Mouse (Mus musculus) liver, embryonic 16.5 days (tissue): ENCODE measurements around the gene R3hdm2. TPM values are rescaled to one million over a fixed set of nuclear protein-coding genes. Genes with fewer than 3 reads are reported as not detected.

Experiments
- ATAC-seq: fragments of 200-750 bp; cut with Nextera tagmentation; 2 replicates; pipeline ENCODE4 v1.8.0; 2017; ENCODE audit warnings: low read depth, mild to moderate bottlenecking, moderate number of reproducible peaks, moderate library complexity
- H3K27ac ChIP-seq: fragments of 300-500 bp; sonication (generic); 2 replicates; pipeline ENCODE4 v1.5.1; 2014; ENCODE audit warnings: mild to moderate bottlenecking, low read length
- H3K27me3 ChIP-seq: fragments of 300-500 bp; sonication (generic); 2 replicates; pipeline ENCODE4 v1.6.1; 2014; ENCODE audit warnings: low read depth, low read length, mixed read lengths; ENCODE audit not compliant: control insufficient read depth, insufficient read depth
- H3K36me3 ChIP-seq: fragments of 300-500 bp; sonication (generic); 2 replicates; pipeline ENCODE4 v1.6.1; 2014; ENCODE audit warnings: mild to moderate bottlenecking; ENCODE audit not compliant: control insufficient read depth, insufficient read depth
- H3K4me1 ChIP-seq: fragments of 300-500 bp; sonication (generic); 2 replicates; pipeline ENCODE4 v1.6.1; 2014; ENCODE audit warnings: low read depth, low read length, mixed read lengths; ENCODE audit not compliant: control insufficient read depth
- H3K4me2 ChIP-seq: fragments of 300-500 bp; sonication (generic); 2 replicates; pipeline ENCODE4 v1.6.1; 2014; ENCODE audit warnings: low read depth, low read length, mixed read lengths
- H3K4me3 ChIP-seq: fragments of 300-500 bp; sonication (generic); 2 replicates; pipeline ENCODE4 v1.5.1; 2014; ENCODE audit warnings: low read depth, mild to moderate bottlenecking, low read length
- H3K9ac ChIP-seq: fragments of 300-500 bp; sonication (generic); 2 replicates; pipeline ENCODE4 v1.6.1; 2014; ENCODE audit warnings: low read depth, low read length
- H3K9me3 ChIP-seq: fragments of 300-500 bp; sonication (generic); replicated peaks from 2 replicates; pipeline ENCODE4 v1.6.1; 2016; ENCODE audit warnings: low read length; ENCODE audit not compliant: control insufficient read depth
- WGBS: fragments of 180-500 bp; shearing (Covaris S2); extraction: QIAGEN DNeasy Blood & Tissue Kit; methylation state at CpG from one replicate; pipeline ENCODE4 v1.1.7; 2014; ENCODE audit not compliant: insufficient replicate concordance; 5-methylcytosine and 5-hydroxymethylcytosine counted together
- polyA plus RNA-seq: library from polyadenylated mRNA; unstranded; fragments of >200 nt; fragmentation: Nextera tagmentation; extraction: Ambion mirVana; gene quantifications from 2 replicates; pipeline ENCODE4 v1.2.1, GENCODE M21; 2015

R3hdm2 gene
- polyA plus RNA-seq, 1 experiment from 2014 or later: 13.3 TPM

DNA sequence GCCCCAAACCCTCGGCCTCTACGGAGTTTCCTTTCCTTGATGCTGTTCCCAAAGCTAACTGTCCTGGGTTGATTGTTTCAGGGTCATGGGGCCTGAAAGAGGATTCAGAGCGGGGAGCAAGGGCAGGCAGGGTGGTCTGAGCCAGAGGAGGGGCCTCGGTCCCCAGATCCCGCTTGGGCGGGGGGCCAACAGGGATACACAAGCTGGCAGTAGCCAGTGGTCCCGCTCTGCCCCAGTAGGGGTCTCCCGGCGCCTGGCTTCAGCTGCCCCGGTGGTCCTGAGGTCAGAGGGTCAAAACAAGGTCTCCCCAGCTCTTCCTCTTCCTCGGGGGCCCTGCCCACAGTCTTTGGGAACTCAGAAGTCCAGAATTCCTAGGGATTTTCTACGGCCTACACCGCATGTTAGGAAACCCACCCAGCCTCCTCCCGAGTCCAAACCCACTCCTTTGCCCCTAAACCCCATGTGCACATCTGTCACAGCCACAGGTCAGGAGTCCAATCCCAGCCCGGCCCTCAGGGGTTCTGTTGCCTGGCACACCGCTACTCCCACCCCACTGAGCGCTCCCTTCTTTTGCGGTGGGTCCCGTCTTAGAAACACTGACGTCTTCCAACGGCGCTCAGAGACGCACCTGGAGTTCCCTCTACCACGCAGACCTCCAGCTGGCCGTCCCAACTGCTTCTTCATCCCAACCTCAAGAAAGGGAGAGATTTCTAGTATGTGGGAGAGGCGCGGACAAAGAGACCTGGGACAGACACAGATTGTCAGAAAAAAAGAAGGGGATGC, 39.4 kb upstream of the R3hdm2 start:
- Histone ChIP-seq H3K27me3 (peaks cover 53% of the 10 kb centered on the region), H3K9ac (no peak overlapping the region; the same call in 1 of the 2 replicates), H3K4me2 (peak overlapping the region; percentile 54; the same call in 1 of the 2 replicates), H3K36me3 (no peaks in the 10 kb centered on the region), H3K9me3 (no peaks in the 10 kb centered on the region), H3K27ac (no peak overlapping the region), H3K4me3 (peak overlapping the region; percentile 45), H3K4me1 (peaks cover 23% of the 10 kb centered on the region)
- ATAC-seq: no peak
- 2% methylated on average over 27 of the region's 27 CpGs for WGBS

DNA sequence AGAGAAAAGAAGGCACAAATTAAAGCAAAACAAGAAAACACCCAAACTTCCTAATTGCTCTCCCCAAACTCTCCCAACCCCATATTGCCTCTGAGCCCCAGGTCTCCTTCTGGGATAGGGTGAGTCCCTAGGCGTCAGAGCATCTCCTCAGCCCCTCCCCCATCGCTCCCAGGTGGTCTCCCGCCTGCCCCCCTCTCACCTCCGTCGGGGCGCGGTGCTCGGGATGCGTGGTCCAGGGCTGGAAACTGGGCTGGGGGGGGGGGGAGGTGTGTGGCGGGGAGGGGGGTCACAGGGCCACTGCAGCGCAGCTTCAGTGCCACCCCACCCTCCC, 38.8 kb upstream of the R3hdm2 start:
- H3K4me2 ChIP-seq: peak overlapping the region; percentile 50
- peaks cover 23% of the 10 kb centered on the region for H3K4me1 ChIP-seq
- no peak overlapping the region for H3K27ac ChIP-seq
- WGBS: 2% methylated on average over 9 of the region's 11 CpGs
- H3K9ac ChIP-seq: no peak overlapping the region; the same call in 1 of the 2 replicates
- H3K27me3 ChIP-seq: peaks cover 53% of the 10 kb centered on the region
- no peaks in the 10 kb centered on the region for H3K36me3 ChIP-seq
- ATAC-seq: no peak
- peak overlapping the region; percentile 41 for H3K4me3 ChIP-seq
- H3K9me3 ChIP-seq: no peaks in the 10 kb centered on the region

DNA sequence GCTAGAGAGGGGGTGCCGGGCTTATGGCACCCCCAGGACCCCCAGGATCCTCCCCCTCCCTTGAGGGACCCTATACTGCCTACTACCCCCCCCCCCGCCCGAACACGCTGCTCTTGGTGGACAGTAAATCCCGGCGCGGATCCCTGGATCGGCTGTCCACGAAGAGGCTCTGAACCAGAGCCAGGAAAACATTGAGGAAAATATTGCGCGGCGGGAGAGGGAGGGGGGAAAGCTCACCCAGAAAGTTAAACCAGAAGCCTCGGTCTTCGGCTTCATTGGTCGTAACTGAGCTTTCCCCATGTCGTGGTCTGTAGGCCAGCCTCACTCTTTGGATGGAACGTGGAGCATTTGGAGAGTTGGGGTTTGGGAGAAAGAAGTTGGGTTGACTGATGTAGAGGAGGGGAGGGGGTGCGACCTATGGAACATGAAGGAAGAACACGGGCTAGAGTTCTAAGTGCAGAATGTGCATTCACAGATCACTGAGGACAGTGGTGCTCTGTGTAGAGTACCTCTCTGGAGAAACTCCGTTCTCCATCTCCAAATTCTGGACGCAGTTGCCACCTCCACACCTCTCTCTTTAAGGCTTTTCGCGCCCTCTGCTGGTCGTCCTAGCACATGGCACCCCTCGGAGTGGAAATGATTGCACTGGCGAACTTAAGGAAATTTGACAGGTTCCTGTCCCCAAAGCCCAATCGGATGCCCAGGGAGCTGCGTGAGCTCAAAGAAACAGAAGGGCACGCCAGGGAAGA, 38.1 kb upstream of the R3hdm2 start, which contains the start of gene Gli1:
Gli1 (minus strand) TSS at position 84 of the 749 bp plus-strand sequence.
- no peaks in the 10 kb centered on the region for H3K9me3 ChIP-seq
- peak within 1 kb of the TSS; percentile 50 for H3K4me2 ChIP-seq
- peak within 1 kb of the TSS; percentile 41 for H3K4me3 ChIP-seq
- H3K27me3 ChIP-seq: peaks cover 53% of the 10 kb centered on the region
- H3K4me1 ChIP-seq: peaks cover 23% of the 10 kb centered on the region
- WGBS: under 1% methylated on average over 29 of the region's 29 CpGs
- no peak within 1 kb of the TSS for H3K27ac ChIP-seq
- peak; percentile 25; the same call in 1 of the 2 replicates for ATAC-seq
- H3K36me3 ChIP-seq: no peaks in the 10 kb centered on the region
- H3K9ac ChIP-seq: no peak within 1 kb of the TSS; the same call in 1 of the 2 replicates

DNA sequence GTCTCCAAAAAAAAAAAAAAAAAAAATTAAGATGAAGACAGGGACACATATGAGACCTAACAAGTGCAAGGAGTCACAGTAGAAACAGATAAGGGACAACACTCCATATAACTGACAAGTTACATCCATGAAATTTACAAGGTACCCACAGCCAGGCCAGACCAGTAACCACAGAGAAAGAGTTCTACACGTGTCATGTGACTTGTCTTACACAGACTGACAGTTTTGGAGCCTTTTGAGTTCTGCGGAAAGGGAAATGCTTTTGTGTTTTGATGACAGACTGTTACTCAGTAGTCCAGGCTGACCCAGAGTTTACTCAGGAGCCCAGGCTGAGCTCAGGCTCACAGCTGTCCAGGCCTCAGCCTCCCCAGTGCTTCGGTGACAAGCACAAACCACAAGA, 37.1 kb upstream of the R3hdm2 start:
- Histone ChIP-seq H3K4me3 (no peak overlapping the region), H3K36me3 (no peaks in the 10 kb centered on the region), H3K27ac (no peak overlapping the region), H3K9ac (no peak overlapping the region), H3K4me1 (peaks cover 23% of the 10 kb centered on the region), H3K4me2 (no peak overlapping the region), H3K9me3 (no peaks in the 10 kb centered on the region), H3K27me3 (peaks cover 46% of the 10 kb centered on the region)
- 32% methylated on average over 3 of the region's 3 CpGs for WGBS
- ATAC-seq: no peak

DNA sequence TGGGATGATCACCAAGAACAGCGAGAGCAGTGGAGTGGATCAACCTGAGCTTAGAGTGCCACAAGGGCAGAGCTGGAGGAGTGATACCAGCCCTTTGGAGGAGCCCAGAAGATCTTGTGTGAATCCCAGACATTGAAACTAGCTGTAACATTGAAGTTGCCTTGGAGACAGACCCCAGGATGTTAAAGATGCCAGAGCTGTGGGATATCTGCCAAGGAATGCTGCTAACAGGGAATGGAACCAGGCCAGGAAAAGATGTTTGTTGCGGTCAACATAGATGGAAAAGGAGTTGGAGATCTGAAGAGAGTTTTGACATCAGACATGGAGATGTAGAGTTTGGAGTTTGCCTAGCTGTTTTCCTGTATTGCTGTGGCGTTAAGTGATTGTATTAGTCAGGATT, 34.0 kb upstream of the R3hdm2 start:
- no peaks in the 10 kb centered on the region for H3K36me3 ChIP-seq
- no peak overlapping the region for H3K4me2 ChIP-seq
- ATAC-seq: no peak
- WGBS: 63% methylated on average over 3 of the region's 3 CpGs
- H3K27me3 ChIP-seq: peaks cover 14% of the 10 kb centered on the region
- no peaks in the 10 kb centered on the region for H3K9me3 ChIP-seq
- H3K4me1 ChIP-seq: peaks cover 11% of the 10 kb centered on the region
- H3K27ac ChIP-seq: no peak overlapping the region
- H3K4me3 ChIP-seq: no peak overlapping the region
- H3K9ac ChIP-seq: no peak overlapping the region

DNA sequence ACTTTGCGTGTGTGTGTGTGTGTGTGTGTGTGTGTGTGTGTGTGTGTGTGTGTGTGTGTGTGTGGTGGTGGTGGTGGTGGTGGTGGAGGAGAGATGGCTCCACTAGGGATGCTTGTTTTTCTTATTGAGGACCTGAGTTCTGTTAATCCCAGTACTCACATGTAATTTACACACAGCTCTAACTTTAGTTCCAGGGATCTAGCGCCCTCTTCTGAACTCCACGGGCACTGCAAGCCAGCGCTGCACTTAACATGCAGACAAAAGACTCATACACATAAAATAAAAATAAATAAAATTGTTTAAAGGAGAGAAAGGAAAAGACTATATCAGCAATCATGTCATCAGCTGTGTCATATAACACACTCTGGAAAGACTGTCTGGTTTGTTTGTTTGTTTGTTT, 31.2 kb upstream of the R3hdm2 start:
- Histone ChIP-seq H3K4me1 (peaks cover 4% of the 10 kb centered on the region), H3K27ac (no peak overlapping the region), H3K9ac (no peak overlapping the region), H3K4me2 (no peak overlapping the region), H3K4me3 (no peak overlapping the region), H3K9me3 (no peaks in the 10 kb centered on the region), H3K27me3 (no peaks in the 10 kb centered on the region), H3K36me3 (no peaks in the 10 kb centered on the region)
- no peak for ATAC-seq
- 65% methylated on average over 4 of the region's 4 CpGs for WGBS

DNA sequence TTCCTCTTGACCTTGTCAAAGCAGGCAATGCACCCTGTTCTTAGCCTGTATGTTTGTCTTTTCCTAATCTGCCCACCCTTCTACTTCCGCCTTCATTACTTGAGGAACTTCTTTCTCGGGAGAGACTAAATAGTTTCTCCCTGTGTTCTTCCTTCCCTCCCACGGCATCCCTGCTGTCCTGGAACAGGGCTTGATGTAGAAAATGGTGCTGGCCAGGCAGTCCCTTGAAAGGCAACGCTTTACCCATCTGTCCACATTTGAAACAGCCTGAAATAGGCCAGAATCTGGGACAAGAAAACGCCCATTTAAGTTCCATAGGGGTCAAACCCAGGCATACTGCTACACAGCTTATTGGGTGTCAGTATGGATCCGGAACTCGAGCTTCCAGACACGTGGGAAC, 30.3 kb upstream of the R3hdm2 start:
- no peak overlapping the region for H3K4me2 ChIP-seq
- peaks cover 6% of the 10 kb centered on the region for H3K4me1 ChIP-seq
- ATAC-seq: no peak
- H3K9ac ChIP-seq: no peak overlapping the region
- H3K27me3 ChIP-seq: no peaks in the 10 kb centered on the region
- H3K36me3 ChIP-seq: no peaks in the 10 kb centered on the region
- no peak overlapping the region for H3K4me3 ChIP-seq
- H3K27ac ChIP-seq: no peak overlapping the region
- WGBS: 50% methylated on average over 8 of the region's 8 CpGs
- no peaks in the 10 kb centered on the region for H3K9me3 ChIP-seq

DNA sequence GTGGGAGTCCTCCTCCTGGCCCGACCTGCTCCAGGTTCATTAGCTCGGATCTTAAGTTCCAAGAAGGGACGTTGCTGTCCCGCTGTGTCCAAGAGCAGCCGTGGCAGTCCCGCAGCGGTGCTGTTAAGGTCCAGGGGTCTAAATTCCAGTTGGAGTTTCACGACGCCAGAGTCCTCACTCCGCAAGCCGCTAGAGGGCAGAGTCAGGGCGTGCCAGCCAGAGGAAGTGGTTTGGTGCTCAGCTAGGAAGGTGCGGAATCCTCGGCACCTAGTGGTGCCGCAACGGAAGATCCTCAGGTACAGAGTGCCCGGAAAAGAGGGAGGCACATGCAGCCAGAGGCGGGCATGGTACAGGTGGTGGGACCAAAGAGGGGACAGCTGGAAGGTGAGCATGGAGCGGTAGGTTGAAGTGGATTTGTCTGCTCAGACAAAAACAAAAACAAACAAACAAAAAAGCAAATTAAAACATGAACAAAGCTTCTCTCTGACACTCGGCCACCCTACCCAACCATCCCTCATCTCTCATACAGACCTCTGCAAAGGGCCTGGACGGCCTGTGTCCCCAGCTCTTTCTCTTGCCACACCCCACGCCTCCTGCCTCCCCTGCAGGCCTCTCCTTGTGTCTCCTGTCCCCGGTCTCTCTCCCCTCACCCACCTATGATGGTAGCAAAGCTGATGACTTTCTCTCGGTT, 29.4 kb upstream of the R3hdm2 start:
- Histone ChIP-seq H3K4me2 (peak overlapping the region; percentile 48), H3K27ac (peak overlapping the region; percentile 64), H3K27me3 (no peaks in the 10 kb centered on the region), H3K4me1 (peaks cover 6% of the 10 kb centered on the region), H3K36me3 (no peaks in the 10 kb centered on the region), H3K9me3 (no peaks in the 10 kb centered on the region), H3K9ac (peak overlapping the region; percentile 38; the same call in 1 of the 2 replicates), H3K4me3 (peak overlapping the region; percentile 13; the same call in 1 of the 2 replicates)
- 9% methylated on average over 24 of the region's 24 CpGs for WGBS
- peak; percentile 37 for ATAC-seq
